In genomic region chr6:122946760-122947159, GRCm38 (mm10) we compare ENCODE assay signal across 26 mouse cellular contexts. TPM values are rescaled to one million over a fixed set of nuclear protein-coding genes. Genes with fewer than 3 reads are reported as not detected.
A peak's percentile ranks its signal among the peaks of the same experiment; 100 is the strongest.
DNase-seq lines count a peak whose midpoint lies in the region; ATAC-seq and TF ChIP-seq lines count a peak whose summit lies in the region.
"Had no signal": no experiment of that assay in that cellular context is flagged by ENCODE, and none has a peak within 500 bp of the region (broad histone marks: within the 10 kb centered on the region; RNA-seq: fewer than 3 reads in every experiment).

No protein-coding gene starts in this region.

- WGBS in liver, adult 2 months, result 76% methylated on average over 2 of the region's 2 CpGs
- 70% methylated on average over 2 of the region's 2 CpGs for WGBS in liver, embryonic 11.5 days

- no peak overlapping the region for H3K9ac ChIP-seq in liver, adult 2 months (ENCODE audit: low read depth, low read length)
- no peak overlapping the region for H3K9ac ChIP-seq in liver, embryonic 11.5 days (ENCODE audit: low read depth, low read length)
- H3K9ac ChIP-seq: embryonic facial prominence, embryonic 13.5 days; forebrain, embryonic 12.5 days; hindbrain, embryonic 13.5 days had no signal

- no peak for TF ChIP-seq POLR2A in liver, adult 2 months (IDR thresholded peaks at IDR 0.05; ENCODE audit: extremely low read depth, insufficient read depth, low read length)

- no peak for TF ChIP-seq CTCF in liver, adult 2 months (IDR thresholded peaks at IDR 0.05; ENCODE audit: low read depth, low read length)

- no peaks in the 10 kb centered on the region for H3K27me3 ChIP-seq in liver, adult 2 months (ENCODE audit: control insufficient read depth, insufficient read depth, low read length)
- H3K27me3 ChIP-seq in liver, embryonic 11.5 days (replicated peaks; ENCODE audit: control insufficient read depth, insufficient read depth, low read length), result no peaks in the 10 kb centered on the region
- H3K27me3 ChIP-seq: CH12.LX; embryonic facial prominence, embryonic 13.5 days; forebrain, embryonic 12.5 days; hindbrain, embryonic 13.5 days had no signal

- no peaks in the 10 kb centered on the region for H3K36me3 ChIP-seq in liver, adult 2 months (ENCODE audit: control insufficient read depth, insufficient read depth, low read length)
- H3K36me3 ChIP-seq in liver, embryonic 11.5 days (ENCODE audit: control insufficient read depth, insufficient read depth, low read length), result no peaks in the 10 kb centered on the region
- H3K36me3 ChIP-seq: embryonic facial prominence, embryonic 13.5 days; forebrain, embryonic 12.5 days; heart, embryonic 10.5 days; hindbrain, embryonic 13.5 days had no signal

- ATAC-seq in liver, embryonic 11.5 days (replicated peaks; ENCODE audit: low FRiP score), result no peak
- ATAC-seq in granulocyte monocyte progenitor cell, adult 5-6 weeks (replicated peaks; ENCODE audit: poor library complexity, severe bottlenecking), result peak; percentile 97
- ATAC-seq in megakaryocyte progenitor cell, adult 5-6 weeks (replicated peaks; ENCODE audit: poor library complexity), result peak; percentile 95
- ATAC-seq: forebrain, embryonic 16.5 days; hindbrain, postnatal 0 days had no signal

- intact Hi-C loops in gastrocnemius, postnatal 36 days (cut with DNase I), result no loop called here

- no peak overlapping the region for H3K4me3 ChIP-seq in liver, adult 2 months (ENCODE audit: insufficient read depth, low read depth, low read length)
- H3K4me3 ChIP-seq in liver, embryonic 11.5 days (ENCODE audit: low read depth, low read length), result no peak overlapping the region
- H3K4me3 ChIP-seq: embryonic facial prominence, embryonic 13.5 days; forebrain, embryonic 12.5 days; heart, embryonic 10.5 days; hindbrain, embryonic 13.5 days had no signal

- H3K4me1 ChIP-seq in liver, adult 2 months (ENCODE audit: control insufficient read depth, insufficient read depth, low read length), result no peaks in the 10 kb centered on the region
- H3K4me1 ChIP-seq in liver, embryonic 11.5 days (replicated peaks; ENCODE audit: control insufficient read depth, insufficient read depth, low read length), result no peaks in the 10 kb centered on the region
- H3K4me1 ChIP-seq: embryonic facial prominence, embryonic 13.5 days; forebrain, embryonic 12.5 days; heart, embryonic 10.5 days; hindbrain, embryonic 13.5 days had no signal

- peak; percentile 34 for DNase-seq in liver, adult 2 months (ENCODE audit: extremely low read depth, low read depth, low spot score)
- DNase-seq in liver, embryonic 11.5 days (ENCODE audit: low spot score), result no peak
- peak; percentile 7 for DNase-seq in MEL-GATA-1-ER (ENCODE audit: extremely low read depth, low read depth)
- DNase-seq in urinary bladder, postnatal 25 days (ENCODE audit: low spot score), result no peak
- DNase-seq in gastrocnemius, postnatal 36 days, result no peak
- no peak for DNase-seq in gastrocnemius, adult 8-10 months (ENCODE audit: low spot score in 2 of 2)
- DNase-seq: adrenal gland, adult 8-10 months; adrenal gland, postnatal 36 days; cerebellum, adult 11-12 months; cerebellum, adult 9-10 months; cerebellum, postnatal 25 days; gastrocnemius, postnatal 14 days; heart, postnatal 14 days had no signal

- H3K27ac ChIP-seq in liver, adult 2 months (replicated peaks; ENCODE audit: insufficient read depth, low read depth, low read length), result no peak overlapping the region
- H3K27ac ChIP-seq in liver, embryonic 11.5 days (ENCODE audit: low read depth, low read length), result no peak overlapping the region
- H3K27ac ChIP-seq: embryonic facial prominence, embryonic 13.5 days; forebrain, embryonic 12.5 days; heart, embryonic 10.5 days; hindbrain, embryonic 13.5 days; hindbrain, postnatal 0 days had no signal

- no peaks in the 10 kb centered on the region; the same call in 1 of the 2 replicates for H3K9me3 ChIP-seq in liver, embryonic 11.5 days (ENCODE audit: control insufficient read depth, low read length)
- H3K9me3 ChIP-seq: embryonic facial prominence, embryonic 13.5 days; forebrain, embryonic 12.5 days; heart, embryonic 10.5 days; hindbrain, embryonic 13.5 days had no signal

- no peaks in the 10 kb centered on the region for H3K79me2 ChIP-seq in liver, adult 2 months (ENCODE audit: control insufficient read depth, insufficient read depth, low read length)

- no peak overlapping the region for H3K4me2 ChIP-seq in liver, embryonic 11.5 days
- H3K4me2 ChIP-seq: embryonic facial prominence, embryonic 13.5 days; forebrain, embryonic 12.5 days; hindbrain, embryonic 13.5 days had no signal

RNA-seq across cellular contexts. Expression of gene Clec4a3, which starts 5.6 kb away (rescaled TPM):
- 5.4 and 5.5 TPM in 2 replicates for total RNA-seq in liver, adult 2 months (2014; rRNA removed)
- polyA plus RNA-seq in liver, adult 2 months (2012; rRNA removed), result 0.49 and 0.70 TPM in 2 replicates
- polyA plus RNA-seq in liver, embryonic 11.5 days (2014; fragmentation: Nextera tagmentation; extraction: Ambion mirVana), result 1.9 and 2.6 TPM in 2 replicates
- total RNA-seq in granulocyte monocyte progenitor cell, adult 5-6 weeks (2014; fragmentation: Nextera tagmentation), result 5.3 TPM in 1 of 2 replicates, not detected in the other
- 0.93 and 2.5 TPM in 2 replicates for total RNA-seq in granulocyte monocyte progenitor cell, adult 5-6 weeks (2017)
- total RNA-seq in megakaryocyte progenitor cell, adult 5-6 weeks (2015), result 3.1 and 3.3 TPM in 2 replicates
- 0.41 and 5.4 TPM in 2 replicates for total RNA-seq in megakaryocyte progenitor cell, adult 5-6 weeks (2017)
- total RNA-seq in gastrocnemius, postnatal 36 days (2021), result 1 to 10 TPM in 1 of 2 experiments, under 1 TPM in 1; 0.96 to 2.5 TPM
- total RNA-seq in gastrocnemius, adult 8-10 months (2022), result under 1 TPM in 3 of 4 experiments, not detected in 1; 0.21 to 0.44 (median 0.34) TPM
- total RNA-seq: CH12.LX had no signal

RNA-seq across cellular contexts. Expression of gene Clec4a1, which starts 25.1 kb away (rescaled TPM):
- 1.7 and 1.8 TPM in 2 replicates for total RNA-seq in liver, adult 2 months (2014; rRNA removed)
- polyA plus RNA-seq in liver, adult 2 months (2012; rRNA removed), result 0.52 and 1.1 TPM in 2 replicates
- polyA plus RNA-seq in liver, embryonic 11.5 days (2014; fragmentation: Nextera tagmentation; extraction: Ambion mirVana), result 3.2 and 3.6 TPM in 2 replicates
- 1.7 TPM in 1 of 2 replicates, not detected in the other for total RNA-seq in granulocyte monocyte progenitor cell, adult 5-6 weeks (2014; fragmentation: Nextera tagmentation)
- total RNA-seq in granulocyte monocyte progenitor cell, adult 5-6 weeks (2017), result 0.93 and 1.3 TPM in 2 replicates
- 2.1 and 2.9 TPM in 2 replicates for total RNA-seq in megakaryocyte progenitor cell, adult 5-6 weeks (2015)
- 0.79 and 0.81 TPM in 2 replicates for total RNA-seq in megakaryocyte progenitor cell, adult 5-6 weeks (2017)
- 1 to 10 TPM in 1 of 2 experiments, under 1 TPM in 1; 0.82 to 1.4 TPM for total RNA-seq in gastrocnemius, postnatal 36 days (2021)
- total RNA-seq in gastrocnemius, adult 8-10 months (2022), result 1 to 10 TPM in 1 of 4 experiments, under 1 TPM in 2, not detected in 1; 0.46 to 1.3 (median 0.91) TPM
- total RNA-seq: CH12.LX had no signal

RNA-seq across cellular contexts. Expression of gene Clec4a4, which starts 43.4 kb away (rescaled TPM):
- total RNA-seq in liver, adult 2 months (2014; rRNA removed), result not detected in 2 replicates
- not detected in 2 replicates for polyA plus RNA-seq in liver, adult 2 months (2012; rRNA removed)
- polyA plus RNA-seq in liver, embryonic 11.5 days (2014; fragmentation: Nextera tagmentation; extraction: Ambion mirVana), result 0.25 TPM in 1 of 2 replicates, not detected in the other
- not detected in 2 replicates for total RNA-seq in granulocyte monocyte progenitor cell, adult 5-6 weeks (2014; fragmentation: Nextera tagmentation)
- not detected in 2 replicates for total RNA-seq in granulocyte monocyte progenitor cell, adult 5-6 weeks (2017)
- total RNA-seq in megakaryocyte progenitor cell, adult 5-6 weeks (2015), result not detected in 2 replicates
- not detected in 2 replicates for total RNA-seq in megakaryocyte progenitor cell, adult 5-6 weeks (2017)
- total RNA-seq in gastrocnemius, postnatal 36 days (2021), result not detected
- total RNA-seq in gastrocnemius, adult 8-10 months (2022), result not detected
- total RNA-seq: adrenal gland, postnatal 36 days; CH12.LX; gastrocnemius, postnatal 14 days; heart, adult 18-20 months; heart, postnatal 14 days; hematopoietic stem cell, adult 5-6 weeks; hindbrain, postnatal 0 days had no signal
- polyA plus RNA-seq: embryonic facial prominence, embryonic 13.5 days; forebrain, embryonic 12.5 days; forebrain, embryonic 16.5 days; frontal cortex, adult 2 months; heart, embryonic 10.5 days; heart, embryonic 14.5 days; hindbrain, embryonic 13.5 days; hindbrain, postnatal 0 days had no signal

Comparison
In these comparisons a context has a peak if more than half of its experiments do, and no peak if none do; other contexts are left out.
1. DNase-seq: peak in liver, adult 2 months (single experiment) and MEL-GATA-1-ER (single experiment); none in liver, embryonic 11.5 days (single experiment), urinary bladder, postnatal 25 days (single experiment), gastrocnemius, postnatal 36 days (0 of 2) and gastrocnemius, adult 8-10 months (0 of 2).